Mouse (Mus musculus): ENCODE data around the gene Fam241a. TPM values are rescaled to one million over a fixed set of nuclear protein-coding genes. Genes with fewer than 3 reads are reported as not detected.
A peak's percentile ranks its signal among the peaks of the same experiment; 100 is the strongest.

The Fam241a gene
- polyA plus RNA-seq, 1 experiment from 2014 or later = 42.2 TPM

GRCm38 (mm10) chr3:127835594-127835993 is 60.5 kb downstream of the Fam241a start:
- ATAC-seq (replicated peaks; ENCODE audit: low FRiP score) (no peak), DNase-seq (ENCODE audit: low spot score) (no peak)
- Histone ChIP-seq H3K36me3 (ENCODE audit: control insufficient read depth, insufficient read depth, low read length) (no peaks in the 10 kb centered on the region), H3K9me3 (ENCODE audit: control insufficient read depth, low read length) (no peaks in the 10 kb centered on the region), H3K4me1 (replicated peaks; ENCODE audit: control insufficient read depth, insufficient read depth, low read length) (peaks cover 14% of the 10 kb centered on the region; the same call in 1 of the 2 replicates), H3K27me3 (replicated peaks; ENCODE audit: control insufficient read depth, insufficient read depth, low read length) (no peaks in the 10 kb centered on the region), H3K27ac (ENCODE audit: low read depth, low read length) (no peak overlapping the region), H3K4me3 (ENCODE audit: low read depth, low read length) (no peak overlapping the region), H3K9ac (ENCODE audit: low read depth, low read length) (no peak overlapping the region), H3K4me2 (peak overlapping the region; percentile 95)
- 75% methylated on average over 6 of the region's 6 CpGs for WGBS

DNA sequence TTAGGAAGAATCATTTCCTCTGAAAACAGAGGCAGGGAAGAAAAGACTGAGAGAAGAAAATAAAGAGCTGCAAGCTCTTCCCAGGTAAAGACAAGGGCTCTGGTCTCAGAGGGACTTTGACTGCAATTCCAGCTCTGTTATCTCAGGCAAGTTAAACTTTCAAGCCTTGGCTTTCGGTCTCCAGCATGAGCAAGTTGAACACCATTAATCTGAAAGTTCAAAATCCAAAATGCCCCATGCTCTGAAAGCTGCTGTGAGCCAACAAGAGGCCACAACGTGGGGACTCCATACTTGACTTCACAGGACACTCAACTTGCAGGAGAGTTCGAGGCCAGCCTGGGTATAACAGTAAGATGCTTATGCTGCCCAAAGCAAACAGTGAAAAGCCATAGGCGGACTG is 62.1 kb downstream of the Fam241a start:
- Histone ChIP-seq H3K4me2 (no peak overlapping the region), H3K4me3 (ENCODE audit: low read depth, low read length) (no peak overlapping the region), H3K9me3 (ENCODE audit: control insufficient read depth, low read length) (no peaks in the 10 kb centered on the region), H3K27ac (ENCODE audit: low read depth, low read length) (no peak overlapping the region), H3K9ac (ENCODE audit: low read depth, low read length) (no peak overlapping the region), H3K4me1 (replicated peaks; ENCODE audit: control insufficient read depth, insufficient read depth, low read length) (peaks cover 14% of the 10 kb centered on the region; the same call in 1 of the 2 replicates), H3K36me3 (ENCODE audit: control insufficient read depth, insufficient read depth, low read length) (no peaks in the 10 kb centered on the region), H3K27me3 (replicated peaks; ENCODE audit: control insufficient read depth, insufficient read depth, low read length) (no peaks in the 10 kb centered on the region)
- DNase-seq (ENCODE audit: low spot score) (no peak), ATAC-seq (replicated peaks; ENCODE audit: low FRiP score) (no peak)
- WGBS = 83% methylated on average over 4 of the region's 4 CpGs

- no peak overlapping the region for H3K27ac ChIP-seq (ENCODE audit: low read depth, low read length)
- H3K27me3 ChIP-seq (replicated peaks; ENCODE audit: control insufficient read depth, insufficient read depth, low read length) = no peaks in the 10 kb centered on the region
- DNase-seq (ENCODE audit: low spot score) (no peak), ATAC-seq (replicated peaks; ENCODE audit: low FRiP score) (no peak)
- no peak overlapping the region for H3K9ac ChIP-seq (ENCODE audit: low read depth, low read length)
- H3K4me3 ChIP-seq (ENCODE audit: low read depth, low read length) = no peak overlapping the region
- H3K36me3 ChIP-seq (ENCODE audit: control insufficient read depth, insufficient read depth, low read length) = no peaks in the 10 kb centered on the region
- H3K9me3 ChIP-seq (ENCODE audit: control insufficient read depth, low read length) = no peaks in the 10 kb centered on the region
- H3K4me1 ChIP-seq (replicated peaks; ENCODE audit: control insufficient read depth, insufficient read depth, low read length) = peaks cover 6% of the 10 kb centered on the region; the same call in 1 of the 2 replicates
- WGBS = 60% methylated on average over 6 of the region's 6 CpGs
- no peak overlapping the region for H3K4me2 ChIP-seq
These were observed 65.0 kb downstream of the Fam241a start for GRCm38 (mm10) chr3:127831079-127831478.

GRCm38 (mm10) chr3:127830183-127830582 is 65.9 kb downstream of the Fam241a start:
- WGBS = 90% methylated on average over 10 of the region's 10 CpGs
- Histone ChIP-seq H3K27ac (ENCODE audit: low read depth, low read length) (no peak overlapping the region), H3K4me1 (replicated peaks; ENCODE audit: control insufficient read depth, insufficient read depth, low read length) (peaks cover 3% of the 10 kb centered on the region; the same call in 1 of the 2 replicates), H3K36me3 (ENCODE audit: control insufficient read depth, insufficient read depth, low read length) (no peaks in the 10 kb centered on the region), H3K9me3 (ENCODE audit: control insufficient read depth, low read length) (no peaks in the 10 kb centered on the region), H3K27me3 (replicated peaks; ENCODE audit: control insufficient read depth, insufficient read depth, low read length) (no peaks in the 10 kb centered on the region), H3K9ac (ENCODE audit: low read depth, low read length) (no peak overlapping the region), H3K4me2 (no peak overlapping the region), H3K4me3 (ENCODE audit: low read depth, low read length) (no peak overlapping the region)
- ATAC-seq (replicated peaks; ENCODE audit: low FRiP score) (no peak), DNase-seq (ENCODE audit: low spot score) (no peak)

- peaks cover 3% of the 10 kb centered on the region for H3K4me1 ChIP-seq (replicated peaks; ENCODE audit: control insufficient read depth, insufficient read depth, low read length)
- no peak overlapping the region for H3K4me3 ChIP-seq (ENCODE audit: low read depth, low read length)
- no peak overlapping the region for H3K27ac ChIP-seq (ENCODE audit: low read depth, low read length)
- H3K4me2 ChIP-seq = no peak overlapping the region
- 64% methylated on average over 7 of the region's 7 CpGs for WGBS
- H3K9ac ChIP-seq (ENCODE audit: low read depth, low read length) = no peak overlapping the region
- ATAC-seq (replicated peaks; ENCODE audit: low FRiP score) = no peak
- no peaks in the 10 kb centered on the region for H3K9me3 ChIP-seq (ENCODE audit: control insufficient read depth, low read length)
- no peak for DNase-seq (ENCODE audit: low spot score)
- no peaks in the 10 kb centered on the region for H3K27me3 ChIP-seq (replicated peaks; ENCODE audit: control insufficient read depth, insufficient read depth, low read length)
- peaks cover 2% of the 10 kb centered on the region; the same call in 1 of the 2 replicates for H3K36me3 ChIP-seq (ENCODE audit: control insufficient read depth, insufficient read depth, low read length)
These were observed 69.0 kb downstream of the Fam241a start for GRCm38 (mm10) chr3:127827123-127827522.

GRCm38 (mm10) chr3:127826503-127826902 is 69.6 kb downstream of the Fam241a start:
- 92% methylated on average over 7 of the region's 7 CpGs for WGBS

DNA sequence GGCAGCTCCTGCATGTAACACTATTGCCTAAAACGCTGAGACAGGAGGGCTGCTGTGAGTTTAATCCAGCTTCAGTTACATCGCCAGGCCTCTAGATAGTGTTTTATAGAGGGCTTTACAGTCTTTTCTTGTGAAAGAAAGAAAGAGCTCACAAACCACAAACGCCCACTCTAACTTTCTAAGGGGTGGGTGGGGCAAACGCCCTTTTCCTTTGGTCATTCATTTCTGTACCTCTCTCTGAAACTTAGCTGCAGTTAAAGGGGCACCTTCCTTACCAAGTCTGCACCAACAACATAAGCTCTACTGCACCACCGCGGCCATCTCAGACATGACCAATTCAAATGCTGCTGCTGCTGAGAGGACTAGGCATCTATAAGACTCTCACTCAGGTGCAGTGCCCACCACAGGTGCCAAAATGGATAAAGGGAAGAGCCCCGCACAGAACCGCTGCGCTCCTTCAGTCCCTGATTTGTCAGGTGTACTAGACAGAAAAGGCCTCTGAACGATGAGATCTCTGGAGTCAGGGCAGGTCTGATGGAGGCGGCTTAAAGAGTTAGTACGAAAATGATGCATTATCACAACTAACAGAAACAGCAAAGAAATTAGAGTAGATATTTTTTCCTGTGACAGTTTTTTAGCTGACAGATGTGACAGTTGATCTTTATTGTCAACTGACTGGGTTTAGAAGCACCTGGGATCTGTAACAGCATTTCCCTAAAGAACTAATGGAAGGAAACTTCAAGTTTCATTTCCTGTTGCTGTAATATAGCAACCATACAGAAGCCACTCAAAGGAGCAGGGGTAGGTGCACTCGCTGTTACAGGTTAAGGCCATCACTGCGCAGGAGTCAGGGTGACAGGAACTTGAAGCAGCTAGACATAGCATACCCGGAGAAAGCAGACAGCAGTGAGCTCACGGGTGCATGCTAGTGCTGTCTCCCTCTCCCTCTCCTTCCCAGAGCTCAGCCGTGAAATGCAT is 71.9 kb downstream of the Fam241a start:
- Histone ChIP-seq H3K36me3 (ENCODE audit: control insufficient read depth, insufficient read depth, low read length) (peaks cover 13% of the 10 kb centered on the region), H3K27me3 (replicated peaks; ENCODE audit: control insufficient read depth, insufficient read depth, low read length) (no peaks in the 10 kb centered on the region), H3K4me3 (ENCODE audit: low read depth, low read length) (no peak overlapping the region), H3K9me3 (ENCODE audit: control insufficient read depth, low read length) (no peaks in the 10 kb centered on the region), H3K9ac (ENCODE audit: low read depth, low read length) (no peak overlapping the region), H3K27ac (ENCODE audit: low read depth, low read length) (no peak overlapping the region), H3K4me1 (replicated peaks; ENCODE audit: control insufficient read depth, insufficient read depth, low read length) (peaks cover 9% of the 10 kb centered on the region), H3K4me2 (no peak overlapping the region)
- no peak for DNase-seq (ENCODE audit: low spot score)
- no peak for ATAC-seq (replicated peaks; ENCODE audit: low FRiP score)
- 81% methylated on average over 17 of the region's 17 CpGs for WGBS

More at GRCm38 (mm10) chr3:127826503-127826902, 69.6 kb downstream of the Fam241a start:
- Histone ChIP-seq H3K9me3 (ENCODE audit: control insufficient read depth, low read length) (no peaks in the 10 kb centered on the region), H3K4me3 (ENCODE audit: low read depth, low read length) (no peak overlapping the region), H3K27me3 (replicated peaks; ENCODE audit: control insufficient read depth, insufficient read depth, low read length) (no peaks in the 10 kb centered on the region), H3K4me1 (replicated peaks; ENCODE audit: control insufficient read depth, insufficient read depth, low read length) (peaks cover 4% of the 10 kb centered on the region), H3K27ac (ENCODE audit: low read depth, low read length) (no peak overlapping the region), H3K36me3 (ENCODE audit: control insufficient read depth, insufficient read depth, low read length) (peaks cover 5% of the 10 kb centered on the region; the same call in 1 of the 2 replicates), H3K4me2 (no peak overlapping the region), H3K9ac (ENCODE audit: low read depth, low read length) (no peak overlapping the region)
- ATAC-seq (replicated peaks; ENCODE audit: low FRiP score) (no peak), DNase-seq (ENCODE audit: low spot score) (no peak)

DNA sequence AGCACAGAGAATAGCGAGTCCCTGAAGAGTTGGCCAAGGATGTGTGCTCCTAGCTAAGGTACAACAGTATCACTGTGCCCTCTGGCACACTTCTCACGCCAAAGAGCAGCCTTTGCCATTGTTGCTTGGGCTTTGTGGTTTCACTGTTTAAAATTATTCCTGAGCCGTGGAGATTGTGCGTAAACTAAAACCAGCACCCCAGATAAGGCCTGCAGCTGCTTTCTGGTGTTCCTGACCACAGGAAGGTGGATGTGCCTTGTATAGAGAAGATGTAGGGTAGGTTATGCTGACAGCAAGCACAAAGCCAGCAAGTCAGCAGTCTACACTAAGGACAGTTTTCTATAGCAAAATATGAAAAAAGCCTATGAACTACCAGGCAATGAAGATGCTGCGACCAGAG is 74.9 kb downstream of the Fam241a start:
- Histone ChIP-seq H3K9me3 (ENCODE audit: control insufficient read depth, low read length) (no peaks in the 10 kb centered on the region), H3K9ac (ENCODE audit: low read depth, low read length) (no peak overlapping the region)
- DNase-seq (ENCODE audit: low spot score) = no peak

More for the DNA sequence above, 74.9 kb downstream of the Fam241a start:
- no peak overlapping the region for H3K4me2 ChIP-seq
- no peak overlapping the region for H3K4me3 ChIP-seq (ENCODE audit: low read depth, low read length)
- peaks cover 19% of the 10 kb centered on the region for H3K36me3 ChIP-seq (ENCODE audit: control insufficient read depth, insufficient read depth, low read length)
- no peak overlapping the region for H3K27ac ChIP-seq (ENCODE audit: low read depth, low read length)
- 67% methylated on average over 5 of the region's 5 CpGs for WGBS
- H3K27me3 ChIP-seq (replicated peaks; ENCODE audit: control insufficient read depth, insufficient read depth, low read length) = no peaks in the 10 kb centered on the region
- ATAC-seq (replicated peaks; ENCODE audit: low FRiP score) = peak; percentile 40; the same call in 1 of the 2 replicates
- peaks cover 6% of the 10 kb centered on the region for H3K4me1 ChIP-seq (replicated peaks; ENCODE audit: control insufficient read depth, insufficient read depth, low read length)
